Mouse (Mus musculus) granulocyte monocyte progenitor cell, adult 5-6 weeks (primary cell): Measurements from ENCODE around the gene Ank. TPM values are rescaled to one million over a fixed set of nuclear protein-coding genes. Genes with fewer than 3 reads are reported as not detected.
"Not testable (repeated sequence)": the region's sequence is repeated elsewhere in the genome, so short reads cannot be mapped to it uniquely, and the experiment has no call there.

Source experiments
- ATAC-seq: replicated peaks from 2 replicates; pipeline ENCODE4 v1.8.0; 2016; ENCODE audit warnings: mild to moderate bottlenecking, moderate TSS enrichment, inconsistent platforms; ENCODE audit not compliant: poor library complexity, severe bottlenecking
- total RNA-seq, 2 experiments: library from RNA; stranded (forward) in 1 of 2; stranded (reverse) in 1 of 2; fragments of 200-712, 200-1000 nt in 1 of 2; fragments of >200 nt in 1 of 2; fragmentation: Nextera tagmentation in 1 of 2; gene quantifications; 2 replicates each; pipeline ENCODE4 v1.2.3; 2014 to 2017

The Ank gene
- total RNA-seq, 2 experiments from 2014 or later = 12.4 to 20.8 TPM

DNA sequence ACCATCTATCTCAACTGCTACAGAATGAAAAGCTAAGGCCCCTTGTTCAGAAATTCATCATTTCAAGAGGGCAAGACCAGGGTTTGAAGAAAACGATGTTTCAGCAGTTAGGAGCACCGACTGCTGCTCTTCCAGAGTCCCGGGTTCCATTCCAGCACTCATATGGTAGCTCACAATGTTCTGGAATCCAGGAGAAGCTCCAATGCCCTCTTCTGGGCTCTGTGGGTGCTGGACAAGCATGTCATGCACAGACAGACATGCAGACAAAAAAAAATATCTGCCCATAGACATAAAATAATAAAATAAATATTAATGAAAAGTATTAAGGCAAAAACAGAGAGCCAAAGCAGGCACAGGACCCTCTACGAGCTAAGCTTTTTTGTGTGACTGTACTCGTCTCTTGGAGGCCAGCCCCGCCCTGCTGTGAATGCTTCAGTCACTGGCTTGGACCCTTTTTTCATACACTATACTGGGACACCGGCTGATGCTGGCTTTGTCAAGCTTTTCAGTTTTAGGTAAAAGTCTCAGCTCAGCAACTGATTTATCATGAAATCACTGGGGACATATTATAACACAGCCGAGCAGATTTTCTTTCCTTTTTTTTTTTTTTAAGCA lies 979 bp upstream of the Ank start:
- no peak for ATAC-seq

DNA sequence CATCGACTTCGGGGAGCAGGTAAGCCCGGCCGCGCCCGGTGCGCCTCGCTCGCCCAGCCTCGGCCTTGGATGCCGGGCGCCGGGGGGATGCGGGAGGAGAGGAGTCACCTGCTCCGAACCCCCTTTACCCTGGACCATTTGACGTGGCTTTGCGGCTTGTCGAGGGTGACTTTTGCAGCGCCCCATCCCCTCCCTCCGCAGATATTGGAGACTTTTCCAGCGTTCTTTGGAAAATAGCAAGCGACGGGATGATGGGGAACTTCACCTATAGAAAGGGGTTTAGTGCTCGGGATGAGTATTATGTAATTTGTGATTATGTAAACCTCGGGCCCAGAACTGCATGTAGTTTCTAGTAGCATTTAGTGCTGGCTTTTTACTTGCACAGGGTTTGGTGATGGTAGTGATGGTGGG lies 609 bp downstream of the Ank start:
- 0 out of 2 replicates have a peak, but pooled peaks have one; percentile 15 for ATAC-seq

DNA sequence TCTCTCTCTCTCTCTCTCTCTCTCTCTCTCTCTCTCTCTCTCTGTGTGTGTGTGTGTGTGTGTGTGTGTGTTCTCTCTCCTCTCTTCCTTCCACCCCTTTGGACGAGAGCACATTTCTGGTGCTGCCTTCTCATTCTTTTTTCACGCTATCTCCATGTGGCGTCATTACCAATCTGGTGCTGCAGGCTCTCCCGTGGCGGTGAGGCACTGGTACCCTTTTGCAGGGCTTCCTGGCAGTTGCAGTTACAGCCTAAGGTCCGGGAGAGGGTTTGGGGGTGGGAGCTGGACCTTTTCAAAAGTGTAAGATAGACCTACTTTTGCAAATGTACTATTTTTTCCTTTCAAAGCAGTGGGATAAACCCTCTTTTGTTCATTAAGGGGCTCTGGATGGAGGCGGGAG lies 1.2 kb downstream of the Ank start:
- no peak for ATAC-seq

DNA sequence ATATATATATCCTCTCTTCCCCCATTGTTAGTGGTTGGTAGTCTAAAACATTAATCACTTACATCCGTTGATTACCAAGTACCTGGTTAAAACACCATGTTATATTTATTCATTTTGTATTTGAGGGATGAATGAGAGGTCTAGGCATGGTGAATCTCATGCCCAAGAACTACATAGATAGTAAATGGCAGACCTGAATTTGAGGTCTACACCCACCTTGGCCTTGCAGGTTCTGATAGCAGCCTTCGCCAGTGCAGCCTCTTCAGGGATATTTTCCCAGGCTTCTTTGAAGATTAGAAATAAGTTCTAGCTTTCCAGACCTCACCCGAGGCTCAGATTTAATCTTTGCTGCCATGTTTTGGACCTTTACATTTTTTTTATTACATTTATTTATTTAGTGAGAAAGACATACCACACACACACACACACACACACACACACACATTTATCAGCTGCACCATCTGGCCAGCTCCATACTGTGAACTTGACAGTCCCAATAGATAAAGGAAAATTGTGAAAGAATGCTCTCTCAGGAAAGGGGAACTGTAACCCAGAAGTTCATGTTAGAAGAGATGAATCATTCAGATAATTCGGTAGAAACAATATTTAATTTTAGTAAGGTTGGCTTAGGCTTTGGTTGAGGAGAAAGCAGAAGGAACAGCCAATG lies 2.5 kb downstream of the Ank start:
- peak; percentile 75 for ATAC-seq

DNA sequence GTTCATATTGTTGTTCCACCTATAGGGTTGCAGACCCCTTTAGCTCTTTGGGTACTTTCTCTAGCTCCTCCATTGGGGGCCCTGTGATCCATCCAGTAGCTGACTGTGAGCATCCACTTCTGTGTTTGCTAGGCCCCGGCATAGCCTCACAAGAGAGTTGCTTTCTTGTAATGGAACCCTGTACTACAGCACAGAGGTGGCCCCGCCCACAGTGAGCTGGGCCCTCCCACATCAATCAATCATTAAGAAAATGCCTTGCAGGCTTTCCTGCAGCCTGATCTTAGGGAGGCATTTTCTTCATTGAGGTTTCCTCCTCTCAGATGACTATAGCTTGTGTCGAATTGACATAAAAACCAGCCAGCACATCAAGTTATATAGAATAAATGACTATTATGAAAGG lies 3.9 kb downstream of the Ank start:
- ATAC-seq = not testable (repeated sequence)

DNA sequence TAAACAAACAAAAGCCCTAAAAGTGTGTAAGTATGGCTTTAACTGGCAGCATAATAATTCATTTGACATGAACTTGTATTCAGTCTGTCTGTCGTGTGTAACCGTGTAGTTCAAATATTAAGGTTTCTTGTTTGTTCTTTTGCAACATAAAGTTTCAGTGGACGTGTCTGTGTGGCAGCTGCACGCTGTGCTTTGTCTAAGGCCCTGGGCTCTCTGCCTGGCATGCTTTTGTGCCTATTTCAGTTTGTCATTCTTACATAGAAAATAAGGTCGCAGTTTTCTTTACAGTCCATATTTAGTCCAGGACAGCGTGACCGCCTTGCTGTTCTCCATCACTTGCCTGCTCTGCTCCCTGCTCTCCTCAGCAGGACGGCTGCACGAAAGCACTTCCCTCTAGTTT lies 5.8 kb downstream of the Ank start:
- ATAC-seq = no peak

DNA sequence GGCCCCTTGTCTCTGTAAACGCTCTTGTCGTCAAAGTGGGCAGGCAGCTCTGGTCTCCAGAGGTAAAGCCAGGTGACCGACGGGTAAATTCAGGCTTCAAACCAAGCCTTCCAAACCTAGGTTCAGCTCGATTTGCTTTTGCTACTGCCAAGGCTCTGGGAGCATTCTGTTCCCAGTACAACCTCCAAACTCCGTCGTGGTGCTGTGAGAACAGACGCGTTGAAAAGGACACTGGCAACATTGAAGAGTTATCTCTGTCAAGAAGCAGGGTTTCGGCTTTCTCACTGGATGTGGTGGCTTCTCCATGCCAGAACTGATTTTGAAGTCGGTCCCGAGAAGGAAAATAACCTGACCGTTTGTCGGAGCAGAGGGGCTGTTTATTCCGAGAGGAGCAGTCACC lies 9.5 kb downstream of the Ank start:
- ATAC-seq = no peak

DNA sequence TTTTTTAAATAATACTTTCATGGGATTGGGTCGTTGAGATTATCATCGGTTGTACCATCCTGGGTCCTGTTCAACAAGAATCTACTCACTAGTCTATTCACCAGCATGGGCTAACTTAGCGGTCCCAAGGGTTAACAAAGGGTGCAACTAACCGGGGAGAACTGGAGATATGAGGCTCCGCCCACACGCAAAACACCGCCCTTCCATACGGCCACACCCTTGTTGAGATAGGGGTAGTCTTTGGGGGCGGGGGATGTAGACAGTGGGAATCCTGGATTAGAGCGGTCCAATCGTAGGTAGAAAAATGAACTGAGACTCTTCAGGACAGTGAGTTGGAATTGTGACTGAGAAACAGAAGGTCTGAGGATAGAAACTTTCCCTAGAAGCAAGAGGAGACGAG lies 10.2 kb downstream of the Ank start:
- no peak for ATAC-seq

DNA sequence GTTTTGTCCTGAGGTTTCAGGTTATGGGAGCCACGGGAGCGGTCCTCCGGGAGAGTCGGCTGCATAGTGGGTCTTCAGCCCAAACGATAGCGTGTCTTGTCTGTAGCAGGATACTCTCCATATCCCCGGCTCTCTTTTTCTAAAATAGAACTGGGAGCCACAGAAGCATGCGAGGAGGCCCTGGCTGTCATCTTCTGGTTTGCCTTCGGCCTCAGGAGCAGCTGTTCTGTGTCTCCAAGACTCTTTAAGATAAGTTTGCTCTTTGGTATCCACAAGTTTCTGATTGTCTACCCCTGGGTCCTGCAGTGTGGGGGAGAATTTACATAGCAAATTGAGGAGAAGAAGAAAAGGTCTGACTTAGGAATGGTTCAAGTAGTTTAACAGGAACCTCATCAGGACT lies 10.7 kb downstream of the Ank start:
- ATAC-seq = no peak

DNA sequence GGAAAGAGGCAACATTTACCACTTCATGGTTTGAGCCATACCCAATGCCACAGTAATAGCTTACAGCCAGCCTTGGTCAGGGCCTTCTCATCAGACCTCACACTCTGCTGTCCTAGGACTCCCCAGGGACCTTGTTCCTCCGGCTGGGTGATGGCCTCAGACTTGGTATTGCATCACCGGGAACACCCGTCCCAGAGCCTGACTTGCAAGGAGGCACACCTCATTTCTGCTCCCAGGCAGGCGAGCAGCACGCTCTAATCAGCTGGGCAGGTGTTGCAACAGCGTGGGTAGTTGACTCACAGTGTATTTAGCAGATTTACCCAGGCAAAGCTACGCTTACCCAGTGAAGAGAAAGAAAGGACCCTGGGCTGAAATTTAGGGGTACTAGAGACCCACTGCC lies 11.2 kb downstream of the Ank start:
- peak; percentile 99 for ATAC-seq

DNA sequence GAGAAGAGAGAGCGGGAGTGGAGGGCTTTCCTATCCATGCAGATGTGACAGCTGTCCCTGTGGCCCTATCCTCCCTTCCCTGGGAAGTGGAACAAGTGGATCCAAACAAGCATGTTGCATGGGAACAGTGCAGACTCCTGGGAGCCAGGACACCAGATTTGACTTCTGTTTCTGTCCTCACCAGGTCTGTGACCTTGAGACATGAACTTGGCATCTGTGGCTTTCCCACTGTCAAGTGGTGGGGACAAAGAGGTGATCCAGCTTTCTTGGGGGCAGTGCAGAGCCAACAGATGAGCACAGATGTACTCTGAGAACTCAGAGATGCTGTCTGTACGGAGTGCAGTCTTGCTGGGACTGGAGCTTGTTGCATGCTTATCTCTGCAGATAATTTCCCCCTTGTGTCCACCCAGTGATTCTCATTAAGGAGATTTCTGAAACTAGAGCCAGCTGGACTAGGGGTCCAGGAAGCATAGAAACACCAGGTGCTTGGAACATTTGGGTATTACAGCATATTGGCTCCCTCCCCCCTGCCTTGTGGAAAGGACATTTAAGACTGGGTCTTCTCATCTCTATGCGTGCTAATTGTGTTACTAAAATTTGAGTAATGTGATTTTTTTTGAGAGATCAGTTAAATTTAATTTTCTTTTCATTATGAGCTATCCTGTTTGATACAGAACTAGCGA lies 14.0 kb downstream of the Ank start:
- no peak for ATAC-seq

DNA sequence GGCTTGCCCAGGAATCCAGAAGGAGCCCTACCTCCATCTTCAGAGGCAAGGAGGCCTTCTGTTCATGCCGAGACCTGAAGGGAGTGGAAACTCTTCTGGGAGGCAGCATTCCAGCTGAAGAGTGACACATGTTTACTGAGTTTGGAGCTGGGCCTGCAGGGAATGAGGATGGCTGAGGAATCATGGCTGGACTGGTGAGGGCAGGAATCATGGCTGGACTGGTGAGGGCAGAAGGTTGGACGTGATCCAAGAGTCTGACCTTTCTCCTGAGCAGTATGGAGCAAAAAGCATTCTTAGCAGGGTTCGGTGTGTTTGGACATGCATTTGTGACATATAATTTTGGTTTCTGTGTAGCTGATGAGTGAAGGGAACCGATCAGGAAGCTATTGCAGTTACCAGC lies 15.5 kb downstream of the Ank start:
- ATAC-seq = no peak

DNA sequence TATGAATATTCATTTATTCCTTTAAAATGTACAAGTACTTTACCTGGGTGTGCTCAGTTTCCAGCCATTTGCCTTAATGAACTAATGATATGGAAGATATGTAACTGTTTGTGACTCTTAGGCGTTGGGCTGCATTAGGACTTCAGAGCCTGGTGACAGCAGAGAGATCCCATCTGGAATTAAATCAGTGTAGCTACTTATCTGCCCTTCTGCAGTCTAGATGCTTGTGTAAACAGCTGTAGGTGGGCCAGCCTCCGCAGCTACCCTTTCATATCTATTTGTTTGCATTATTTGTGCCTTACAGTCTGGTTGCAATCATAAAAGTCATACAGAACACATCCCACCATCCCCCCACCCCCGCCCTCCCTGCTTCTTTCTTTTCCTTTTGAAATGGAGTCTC lies 16.7 kb downstream of the Ank start:
- no peak for ATAC-seq

DNA sequence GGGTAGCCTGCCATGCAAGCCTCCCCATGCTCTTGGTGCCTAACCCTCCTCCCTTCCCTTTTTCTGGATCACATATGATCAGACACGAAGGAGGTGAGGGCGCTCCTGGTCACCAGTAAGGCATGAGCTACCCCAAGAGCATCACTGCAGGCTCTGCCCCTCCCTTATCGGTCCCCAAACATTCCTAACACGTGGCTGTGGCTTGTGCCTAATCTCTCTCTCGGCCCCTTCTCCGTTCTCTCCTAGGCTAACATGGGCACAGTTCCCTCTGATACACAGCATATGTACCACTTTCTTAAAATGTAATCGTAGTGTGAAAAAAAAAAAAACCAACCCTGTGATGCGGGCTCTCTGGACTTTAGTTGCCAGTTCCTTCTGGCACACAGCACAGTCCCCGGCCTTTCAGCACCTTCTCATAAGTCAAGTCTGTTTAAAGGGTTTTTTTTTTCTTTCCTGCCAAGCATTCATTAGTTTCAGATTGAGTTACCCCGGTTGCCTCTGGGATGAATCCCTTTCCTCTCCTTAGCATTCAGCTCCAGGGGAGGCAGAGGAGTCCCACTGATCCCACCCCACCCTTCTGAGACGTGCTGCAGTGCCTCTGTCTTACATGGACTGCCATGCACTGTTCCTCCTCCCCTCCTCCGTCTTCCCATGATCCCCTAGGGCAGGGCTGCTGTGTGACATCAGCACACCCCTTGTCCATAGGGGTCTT lies 19.2 kb downstream of the Ank start:
- ATAC-seq = no peak

DNA sequence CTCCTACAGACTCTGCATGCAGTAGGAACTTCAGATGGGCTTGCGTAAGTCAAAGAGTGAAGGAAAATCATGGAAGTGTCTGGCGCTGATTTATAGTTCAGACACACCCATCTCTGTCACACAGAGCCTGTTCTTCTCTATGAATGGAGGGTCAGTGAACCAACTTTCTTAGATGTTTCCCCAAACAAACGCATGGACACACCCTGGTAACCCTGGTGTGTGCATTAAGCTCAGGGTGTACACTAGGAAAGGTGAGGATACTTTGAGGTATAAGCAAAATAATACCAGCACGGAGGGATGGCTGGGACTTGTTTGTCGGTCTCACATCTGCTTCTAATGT lies 19.8 kb downstream of the Ank start:
- no peak for ATAC-seq

DNA sequence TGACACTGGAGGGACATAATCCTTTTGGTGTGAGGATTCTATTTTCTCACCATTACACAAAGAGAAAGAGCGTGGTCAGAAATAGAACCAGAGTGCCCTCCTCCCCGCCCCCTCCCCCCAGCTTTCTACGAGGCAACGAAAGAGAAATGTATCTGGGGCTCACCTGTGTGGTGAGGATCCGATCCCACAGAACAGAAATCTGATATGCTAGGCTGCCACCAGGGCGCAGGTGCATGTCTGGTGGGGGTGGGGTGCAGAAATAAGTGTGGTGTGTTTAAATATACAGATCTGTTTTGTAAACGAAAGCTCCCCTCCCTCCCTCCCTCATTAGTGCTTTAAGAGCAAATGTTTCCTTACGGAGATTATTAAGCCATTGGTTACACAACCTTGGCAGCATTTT lies 20.6 kb downstream of the Ank start:
- no peak; the same call in 1 of the 2 replicates for ATAC-seq

DNA sequence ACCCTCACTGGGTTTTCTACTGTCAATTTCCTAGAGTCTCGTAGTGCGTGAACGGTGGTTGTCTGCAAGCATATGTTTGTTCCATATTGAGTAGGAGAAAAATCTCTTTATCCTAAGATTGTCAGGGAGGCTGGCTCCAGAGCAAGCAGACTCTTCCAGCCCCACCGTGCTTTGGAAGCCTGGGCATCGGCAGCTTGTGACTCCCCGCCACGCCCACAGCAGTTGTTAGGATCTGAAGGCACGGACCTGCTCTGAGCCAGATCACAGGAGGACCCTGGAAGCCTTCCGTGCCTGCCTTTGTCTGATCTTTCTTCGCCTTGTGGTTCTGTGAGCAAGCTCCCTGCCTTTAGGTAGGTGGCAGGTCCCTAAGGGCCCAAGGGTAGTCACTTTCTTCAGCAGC lies 21.6 kb downstream of the Ank start:
- no peak for ATAC-seq

DNA sequence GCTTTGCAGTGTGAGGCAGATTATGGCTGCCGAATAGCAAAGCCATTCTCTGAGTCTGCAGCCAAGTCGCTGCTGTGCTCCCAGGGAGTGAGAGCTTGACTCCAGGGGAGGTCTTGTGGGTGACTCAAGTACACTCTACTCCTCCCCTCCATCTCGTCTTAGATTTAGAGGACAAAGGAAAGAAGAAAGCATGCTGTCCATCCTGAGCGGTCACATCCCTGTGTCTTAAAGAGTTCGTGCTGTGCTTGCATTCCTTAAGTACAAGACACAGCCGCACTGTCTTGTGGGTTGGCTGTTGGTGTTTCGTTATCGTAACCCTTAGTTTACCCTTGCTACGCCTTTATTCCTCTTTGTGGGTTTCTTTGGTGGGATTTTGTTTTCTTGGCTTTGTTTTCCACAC lies 24.2 kb downstream of the Ank start:
- ATAC-seq = no peak

DNA sequence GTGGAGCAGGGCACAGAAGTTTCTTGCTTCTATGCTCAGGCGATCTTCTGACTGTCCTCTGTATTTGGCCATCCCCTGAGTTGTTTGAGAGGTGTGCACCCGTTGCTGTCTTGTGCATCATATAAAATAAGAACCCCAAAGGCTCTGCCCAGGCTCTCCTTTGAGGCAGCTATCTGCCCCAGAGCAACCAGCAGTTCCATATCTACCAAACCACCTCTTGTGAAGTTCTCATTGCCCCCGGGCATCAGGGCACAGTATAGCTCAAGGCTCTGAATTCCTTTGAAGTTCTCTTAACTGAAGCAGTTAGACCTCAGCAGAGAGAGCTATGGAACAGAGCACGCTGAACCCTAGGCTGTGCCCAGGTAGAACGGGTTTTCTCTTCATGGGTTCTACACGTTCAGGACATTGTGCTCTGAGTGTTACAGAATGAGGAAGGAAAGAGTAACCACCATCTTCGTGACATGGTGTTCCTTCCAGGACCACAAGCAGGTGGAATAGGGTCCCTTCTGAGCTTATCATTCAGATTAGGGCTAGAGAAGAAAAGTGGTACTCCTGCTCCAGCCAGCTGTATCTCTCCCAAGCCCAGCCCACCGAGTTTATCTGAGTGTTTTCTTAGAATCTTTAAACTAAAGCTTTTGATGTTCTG lies 25.1 kb downstream of the Ank start:
- ATAC-seq = peak; percentile 51

DNA sequence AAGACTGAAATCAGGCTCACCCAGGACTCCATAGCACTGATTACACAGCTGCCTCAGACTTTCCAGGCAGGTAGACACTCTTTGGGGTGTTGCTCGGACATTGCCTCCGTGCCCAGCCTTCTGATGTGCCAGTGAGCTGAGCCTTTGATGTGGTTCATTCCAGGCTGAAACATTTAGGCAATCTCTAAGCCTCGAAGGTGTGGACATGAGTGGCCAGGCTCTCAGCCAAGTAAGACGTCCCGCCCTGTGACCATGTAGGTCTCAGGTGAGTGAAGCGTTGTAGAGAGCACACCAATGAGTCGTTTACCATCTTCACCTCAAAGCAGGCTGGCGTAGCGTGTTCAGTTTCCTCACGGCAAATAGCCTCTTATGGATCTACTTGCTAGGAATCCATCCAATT lies 25.7 kb downstream of the Ank start:
- no peak for ATAC-seq

DNA sequence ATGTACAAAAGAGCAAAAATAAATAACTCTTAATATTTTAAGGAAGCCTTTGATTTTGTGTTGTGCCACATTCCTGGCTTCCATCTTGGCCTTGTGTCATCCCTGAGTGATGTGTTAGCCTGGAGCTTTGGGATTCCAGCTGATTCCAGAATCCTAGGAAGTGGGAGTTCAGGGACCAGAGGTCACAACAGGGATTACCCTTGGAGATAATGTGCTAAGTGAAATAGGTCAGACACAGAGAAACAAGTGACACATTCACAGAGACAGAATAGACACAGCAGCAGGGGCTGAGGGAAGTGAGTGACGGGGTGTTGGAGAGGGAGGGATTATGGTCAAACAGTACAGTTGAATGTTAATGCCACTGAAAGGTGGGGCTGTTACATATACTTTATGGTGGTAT lies 26.3 kb downstream of the Ank start:
- no peak for ATAC-seq
